Mouse (Mus musculus) lung, postnatal 4 days (tissue): ENCODE data around the gene Cdca3.

Experiments
- DNase-seq, 2 experiments: peaks; one replicate each; pipeline ENCODE4 v3.0.0; 2021

The Cdca3 gene

GRCm38 (mm10) chr6:124865766-124866362 is 36.5 kb downstream of the Cdca3 start:
- DNase-seq: no peak

GRCm38 (mm10) chr6:124866560-124866959 is 37.2 kb downstream of the Cdca3 start:
- no peak for DNase-seq

GRCm38 (mm10) chr6:124874348-124874747 is 45.0 kb downstream of the Cdca3 start:
- DNase-seq: no peak

- no peak for DNase-seq
These were observed 50.0 kb downstream of the Cdca3 start for GRCm38 (mm10) chr6:124879390-124879789.

- DNase-seq: no peak
These were observed 52.5 kb downstream of the Cdca3 start for GRCm38 (mm10) chr6:124881821-124882220.
